Mouse (Mus musculus) adrenal gland, postnatal 25 days (tissue): ENCODE measurements around the gene Tut1. TPM values are rescaled to one million over a fixed set of nuclear protein-coding genes. Genes with fewer than 3 reads are reported as not detected.
"Not testable (repeated sequence)": the region's sequence is repeated elsewhere in the genome, so short reads cannot be mapped to it uniquely, and the experiment has no call there.

Experiments
- DNase-seq: peaks from one replicate; pipeline ENCODE4 v3.0.0; 2021; ENCODE audit warnings: mixed read lengths
- total RNA-seq: library from RNA; stranded (reverse); gene quantifications from 2 replicates; pipeline ENCODE4 v1.2.3, GENCODE M21; 2021

The Tut1 gene
- total RNA-seq, 1 experiment from 2014 or later: 23.1 TPM

DNA sequence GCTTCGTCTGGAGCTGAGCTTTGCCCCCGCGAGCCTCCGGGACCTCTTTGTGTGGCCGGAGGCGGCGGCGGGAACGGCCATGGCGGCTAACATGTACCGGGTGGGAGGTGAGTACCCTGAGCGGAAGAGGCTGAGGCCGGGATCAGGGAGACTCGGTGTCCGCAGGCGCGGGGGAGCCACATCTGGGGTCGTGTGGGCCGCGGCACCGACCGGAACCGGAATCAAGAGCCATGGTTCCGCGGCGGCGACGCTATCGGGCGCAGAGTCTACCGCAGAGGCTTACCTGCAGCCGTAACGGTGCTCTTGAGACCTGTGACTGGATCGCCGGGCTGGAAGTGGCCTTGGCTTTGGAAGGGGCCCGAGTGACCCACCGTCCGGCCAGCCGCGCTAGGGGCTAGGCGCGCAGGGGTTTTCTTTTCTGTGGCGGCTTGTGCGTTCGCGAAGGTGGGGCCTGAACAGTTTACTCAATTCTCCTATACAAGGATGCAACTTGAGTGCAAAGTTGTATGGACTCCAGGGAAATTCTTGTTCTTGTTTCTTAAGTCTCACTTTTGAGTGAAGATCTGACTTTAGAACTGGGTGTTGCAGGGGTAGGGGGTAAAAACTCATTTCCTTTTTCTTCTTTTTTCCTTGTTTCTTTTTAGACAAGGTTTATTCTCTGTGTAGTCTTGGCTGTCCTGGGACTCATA is 11.2 kb upstream of the Tut1 start:
- DNase-seq: peak; percentile 59

DNA sequence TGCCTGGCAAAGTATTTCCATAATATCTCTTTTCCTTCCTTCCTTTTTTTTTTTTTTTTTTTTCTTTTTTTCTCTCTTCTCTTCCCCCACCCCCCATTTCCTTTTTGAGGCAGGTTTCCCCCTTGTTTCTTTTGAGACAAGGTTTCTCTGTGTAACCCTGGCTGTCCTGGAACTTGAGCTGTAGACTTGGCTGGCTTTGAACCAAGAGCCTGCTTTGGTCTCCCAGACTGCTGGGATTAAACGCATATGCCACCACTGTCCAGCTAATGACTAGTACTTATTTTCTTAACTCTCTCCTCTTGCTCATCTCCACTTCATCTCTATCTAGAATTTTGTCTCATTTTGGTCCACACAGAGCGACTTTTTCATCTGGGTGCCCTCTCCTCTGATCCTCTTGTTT is 10.6 kb upstream of the Tut1 start:
- no peak for DNase-seq

GRCm38 (mm10) chr19:8944062-8944461 is 9.6 kb upstream of the Tut1 start:
- DNase-seq: no peak

DNA sequence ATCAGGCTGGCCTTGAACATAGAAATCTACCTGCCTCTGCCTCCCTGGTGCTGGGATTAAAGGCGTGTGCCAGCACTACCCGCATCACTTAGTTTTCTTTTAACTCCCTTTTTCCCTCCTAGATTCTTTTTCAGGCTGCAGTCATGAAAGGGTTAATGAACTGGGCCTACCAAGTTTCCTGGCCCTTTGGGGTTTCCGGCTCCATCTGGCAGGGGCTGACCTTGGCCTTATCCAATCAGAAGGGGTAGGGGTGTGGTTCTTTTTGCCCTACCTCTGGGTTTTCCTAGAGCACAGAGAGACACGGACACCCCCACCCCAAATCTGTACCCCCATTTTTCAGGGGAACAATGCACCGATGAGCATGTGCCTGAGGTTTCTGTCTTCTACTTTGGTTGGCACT is 8.9 kb upstream of the Tut1 start:
- peak; percentile 76 for DNase-seq

GRCm38 (mm10) chr19:8945251-8945650 is 8.4 kb upstream of the Tut1 start:
- DNase-seq: no peak

- DNase-seq: no peak
These were observed 6.7 kb upstream of the Tut1 start for GRCm38 (mm10) chr19:8946929-8947328.

GRCm38 (mm10) chr19:8950190-8950589 is 3.5 kb upstream of the Tut1 start:
- DNase-seq: no peak

GRCm38 (mm10) chr19:8952241-8952640 is 1.4 kb upstream of the Tut1 start:
- DNase-seq: no peak

- DNase-seq: no peak
These were observed 524 bp downstream of the Tut1 start for GRCm38 (mm10) chr19:8954171-8954570.

- no peak for DNase-seq
These were observed 8.6 kb downstream of the Tut1 start for GRCm38 (mm10) chr19:8962256-8962655.

GRCm38 (mm10) chr19:8965075-8965474 is 11.4 kb downstream of the Tut1 start:
- DNase-seq: no peak

GRCm38 (mm10) chr19:8965771-8966170 is 12.1 kb downstream of the Tut1 start:
- DNase-seq: peak; percentile 22

GRCm38 (mm10) chr19:8966198-8966589 is 12.5 kb downstream of the Tut1 start:
- no peak for DNase-seq

DNA sequence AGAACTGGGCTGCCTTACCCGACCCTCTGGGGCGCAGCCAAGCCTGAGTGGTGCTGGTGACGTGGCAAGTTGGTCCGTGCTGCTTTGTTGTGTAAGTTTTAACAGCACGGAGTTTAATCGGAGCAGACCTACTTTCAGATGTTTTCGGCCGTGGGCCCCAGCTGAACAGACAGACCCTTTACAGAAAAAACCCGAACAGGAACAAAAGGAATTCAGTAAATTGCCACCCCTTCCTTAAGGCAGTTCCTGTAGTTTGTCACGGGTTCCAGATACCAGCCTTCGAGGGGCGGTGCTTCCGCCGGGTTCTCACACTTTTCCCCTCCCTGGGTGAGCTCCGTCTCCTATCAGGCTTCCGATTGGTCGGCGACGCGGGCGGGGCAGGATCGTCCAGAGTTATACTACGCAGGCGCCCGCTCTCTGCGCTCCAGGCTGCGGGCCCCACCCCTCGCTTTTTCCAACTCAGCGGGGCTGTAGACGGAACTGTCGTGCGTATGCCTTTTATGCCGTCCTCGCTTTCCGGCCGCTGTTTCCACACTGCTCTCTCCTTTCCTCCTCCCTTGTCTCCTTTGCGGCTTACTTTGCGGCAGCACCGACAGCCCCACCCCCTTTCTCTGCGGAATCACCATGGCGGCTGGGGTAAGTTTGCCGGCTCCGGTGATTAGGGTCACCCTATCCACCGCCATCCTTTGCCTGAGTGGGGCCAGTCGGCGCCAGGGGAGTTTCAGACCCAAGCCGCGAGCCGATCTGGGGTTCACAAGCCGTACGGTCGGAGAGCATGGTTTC is 13.1 kb downstream of the Tut1 start, which contains the start of gene Eef1g:
Gene Eef1g (plus strand): TSS at position 452 of the 783 bp plus-strand sequence.
- peak; percentile 97 for DNase-seq

- no peak for DNase-seq
These were observed 13.7 kb downstream of the Tut1 start for GRCm38 (mm10) chr19:8967373-8967743.

GRCm38 (mm10) chr19:8967893-8968292 is 14.2 kb downstream of the Tut1 start:
- DNase-seq: no peak

GRCm38 (mm10) chr19:8972491-8972890 is 18.8 kb downstream of the Tut1 start:
- DNase-seq: not testable (repeated sequence)

GRCm38 (mm10) chr19:8974638-8975037 is 21.0 kb downstream of the Tut1 start:
- no peak for DNase-seq

DNA sequence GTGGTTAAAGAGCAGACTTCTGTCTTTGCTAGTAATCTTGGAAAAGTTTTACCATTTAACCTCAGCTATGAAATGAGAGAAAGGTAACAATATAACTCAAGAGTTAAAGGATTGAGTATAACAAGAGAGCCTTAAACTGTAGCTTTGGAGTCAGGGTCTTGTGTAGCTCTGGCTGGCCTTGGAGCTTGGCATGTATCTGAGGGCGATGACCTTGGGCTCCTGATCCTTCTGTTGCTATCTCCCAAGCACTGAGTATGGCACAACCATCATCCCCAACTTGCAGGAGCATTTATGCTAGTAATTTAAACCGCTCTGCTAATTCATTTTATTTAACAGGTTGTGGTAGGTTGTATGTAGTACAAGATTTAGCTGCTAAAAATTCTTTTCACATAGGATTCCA is 21.8 kb downstream of the Tut1 start:
- no peak for DNase-seq

GRCm38 (mm10) chr19:8976535-8976934 is 22.9 kb downstream of the Tut1 start:
- DNase-seq: peak; percentile 37

DNA sequence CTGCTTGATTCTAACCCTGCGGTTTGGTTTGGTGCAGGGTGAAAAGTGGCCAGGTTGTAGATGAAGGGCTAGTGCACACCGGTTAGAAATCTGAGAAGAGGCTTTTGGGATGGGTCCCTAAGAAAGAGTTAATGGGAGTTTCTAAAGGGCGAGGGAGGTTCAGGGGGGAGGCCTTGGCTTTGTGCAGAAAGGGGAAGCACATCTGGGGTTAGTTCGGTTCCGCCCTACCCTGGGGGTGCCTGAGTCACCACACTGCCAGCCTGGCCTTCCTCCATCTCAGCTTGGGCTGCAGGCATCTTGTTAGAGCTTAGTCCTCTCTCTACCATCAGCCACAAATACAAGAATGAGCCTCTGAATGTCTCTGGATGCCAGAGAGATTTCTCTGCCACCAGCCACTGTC is 27.1 kb downstream of the Tut1 start:
- peak; percentile 31 for DNase-seq

DNA sequence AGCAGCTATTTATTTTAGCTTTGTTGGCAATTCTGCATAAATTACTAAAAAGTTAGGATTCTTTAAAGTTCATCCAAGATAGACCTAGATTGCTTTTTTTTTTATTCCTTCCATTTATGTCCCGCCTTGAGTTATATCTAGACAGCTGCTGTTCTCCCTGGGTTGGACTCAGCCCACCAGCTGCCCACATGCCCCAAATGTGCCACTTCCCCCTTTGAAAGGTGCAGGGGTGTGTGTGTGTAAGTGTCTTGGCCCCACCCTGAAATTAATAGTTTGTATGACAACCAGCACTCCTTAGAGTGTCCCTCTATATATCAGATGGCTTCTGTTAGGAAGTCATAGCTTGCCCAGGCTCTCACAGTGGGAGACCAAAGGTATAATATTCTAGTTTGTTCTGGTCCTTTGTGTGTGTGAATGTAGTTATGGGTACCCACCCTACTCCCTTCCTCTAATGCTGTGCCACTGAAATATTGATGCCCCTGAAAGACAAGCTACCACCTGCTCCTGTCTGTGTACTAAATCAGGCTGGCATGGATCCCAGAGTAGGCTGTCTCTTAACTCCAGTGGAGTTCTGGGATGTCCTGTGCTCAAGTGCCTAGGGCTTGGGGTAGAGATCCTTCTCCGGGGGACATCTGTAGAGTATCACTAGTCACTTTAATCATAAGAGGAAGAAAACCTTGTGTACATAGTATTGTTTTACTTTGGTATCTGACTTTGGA is 28.0 kb downstream of the Tut1 start:
- DNase-seq: no peak
